Mouse (Mus musculus) liver, adult 2 months (tissue): Measurements from ENCODE around the gene Olfr506. TPM values are rescaled to one million over a fixed set of nuclear protein-coding genes. Genes with fewer than 3 reads are reported as not detected.
"Not testable (repeated sequence)": the region's sequence is repeated elsewhere in the genome, so short reads cannot be mapped to it uniquely, and the experiment has no call there.

Experiments used
- DNase-seq: peaks from one replicate; pipeline ENCODE4 v3.0.0-alpha.2; 2011; ENCODE audit warnings: low read depth, low spot score; ENCODE audit errors: extremely low read depth
- H3K27ac ChIP-seq: fragments of 200-500 bp; replicated peaks from 2 replicates; pipeline ENCODE4 v1.5.1; 2012; ENCODE audit warnings: low read depth, mild to moderate bottlenecking, control low read depth, inconsistent platforms, low read length; ENCODE audit not compliant: insufficient read depth
- H3K27me3 ChIP-seq: fragments of 200-500 bp; 2 replicates; pipeline ENCODE4 v1.6.1; 2012; ENCODE audit warnings: mild to moderate bottlenecking, moderate library complexity, low read length, inconsistent platforms; ENCODE audit not compliant: control insufficient read depth, insufficient read depth
- H3K36me3 ChIP-seq: fragments of 200-500 bp; 2 replicates; pipeline ENCODE4 v1.6.1; 2012; ENCODE audit warnings: low read length, inconsistent platforms; ENCODE audit not compliant: control insufficient read depth, insufficient read depth
- H3K4me1 ChIP-seq: fragments of 200-500 bp; 2 replicates; pipeline ENCODE4 v1.6.1; 2011; ENCODE audit warnings: low read length; ENCODE audit not compliant: control insufficient read depth, insufficient read depth
- H3K4me3 ChIP-seq: fragments of 200-500 bp; 2 replicates; pipeline ENCODE4 v1.5.1; 2011; ENCODE audit warnings: low read depth, mild to moderate bottlenecking, control low read depth, low read length, moderate library complexity; ENCODE audit not compliant: insufficient read depth
- H3K79me2 ChIP-seq: fragments of 200-500 bp; 2 replicates; pipeline ENCODE4 v1.6.1; 2012; ENCODE audit warnings: inconsistent platforms, mild to moderate bottlenecking, low read length, moderate library complexity; ENCODE audit not compliant: control insufficient read depth, insufficient read depth
- H3K9ac ChIP-seq: fragments of 200-500 bp; 2 replicates; pipeline ENCODE4 v1.6.1; 2012; ENCODE audit warnings: low read depth, mild to moderate bottlenecking, control low read depth, inconsistent platforms, low read length
- CTCF ChIP-seq: fragments of 200-500 bp; IDR thresholded peaks from 2 replicates; pipeline ENCODE4 v1.5.1; 2011; ENCODE audit warnings: low read depth, low read length, control low read depth
- POLR2A ChIP-seq: fragments of 200-500 bp; IDR thresholded peaks from 2 replicates; pipeline ENCODE4 v1.6.1; 2011; ENCODE audit warnings: low read length, control low read depth; ENCODE audit not compliant: insufficient read depth; ENCODE audit errors: extremely low read depth
- WGBS: fragments of 180-500 bp; shearing (Covaris S2); methylation state at CpG from one replicate; pipeline ENCODE4 v1.1.7; 2018; 5-methylcytosine and 5-hydroxymethylcytosine counted together
- polyA plus RNA-seq: library from polyadenylated mRNA; depleted of rRNA; stranded (reverse); fragments of >200 nt; gene quantifications from 2 replicates; pipeline ENCODE4 v1.2.3, GENCODE M21; 2012; rRNA removed
- total RNA-seq: library from RNA; depleted of rRNA; stranded (reverse); fragments of >200 nt; gene quantifications from 2 replicates; pipeline ENCODE4 v1.2.3, GENCODE M21; 2014; rRNA removed

Olfr506 gene
- total RNA-seq (not detected in 2 replicates), polyA plus RNA-seq (not detected in 2 replicates)

DNA sequence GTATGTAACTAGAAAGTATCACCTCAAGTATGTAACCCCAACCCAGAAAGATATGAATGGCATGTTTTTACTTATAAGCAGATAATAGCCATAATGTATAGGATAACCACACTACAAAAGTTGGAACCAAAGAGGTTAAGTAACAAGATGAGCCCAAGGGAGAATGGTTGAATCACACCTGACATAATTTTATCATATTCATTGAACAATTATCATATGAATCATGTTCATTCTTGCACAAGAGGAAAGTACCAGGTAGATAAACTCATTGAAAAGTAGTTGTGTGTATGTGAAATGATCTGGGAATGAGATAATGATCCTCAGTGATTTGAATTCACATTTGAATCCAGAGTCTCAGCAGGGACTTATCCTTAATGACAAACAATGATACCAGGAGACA, at the start of gene Olfr506:
TSS of gene Olfr506 (plus strand) at position 301 of the 400 bp plus-strand sequence.
- Histone ChIP-seq H3K27me3 (no peaks in the 10 kb centered on the region), H3K79me2 (no peaks in the 10 kb centered on the region), H3K4me1 (no peaks in the 10 kb centered on the region), H3K36me3 (no peaks in the 10 kb centered on the region), H3K9ac (no peak within 1 kb of the TSS), H3K4me3 (no peak within 1 kb of the TSS), H3K27ac (no peak within 1 kb of the TSS)
- TF ChIP-seq CTCF (no peak), POLR2A (no peak)
- DNase-seq = no peak

- H3K9ac ChIP-seq = no peak within 1 kb of the TSS
- DNase-seq = no peak
- 72% methylated on average over 1 of the region's 1 CpGs for whole genome bisulfite sequencing
- H3K79me2 ChIP-seq = no peaks in the 10 kb centered on the region
- no peak within 1 kb of the TSS for H3K4me3 ChIP-seq
- H3K27ac ChIP-seq = no peak within 1 kb of the TSS
- no peak for TF ChIP-seq POLR2A
- TF ChIP-seq CTCF = no peak
- no peaks in the 10 kb centered on the region for H3K36me3 ChIP-seq
- no peaks in the 10 kb centered on the region for H3K27me3 ChIP-seq
- no peaks in the 10 kb centered on the region for H3K4me1 ChIP-seq
Measured at GRCm38 (mm10) chr7:108565693-108566092, 44.9 kb upstream of the Olfr506 start, which contains the start of gene Olfr504. Gene Olfr504 (minus strand): TSS chr7:108565793.

- Histone ChIP-seq H3K27me3 (no peaks in the 10 kb centered on the region), H3K79me2 (no peaks in the 10 kb centered on the region), H3K4me3 (no peak overlapping the region), H3K4me1 (no peaks in the 10 kb centered on the region), H3K36me3 (no peaks in the 10 kb centered on the region), H3K9ac (no peak overlapping the region), H3K27ac (no peak overlapping the region)
- no peak for TF ChIP-seq POLR2A
- TF ChIP-seq CTCF = no peak
- WGBS = 100% methylated on average over 1 of the region's 1 CpGs
- DNase-seq = no peak
Measured at GRCm38 (mm10) chr7:108589797-108590196, 20.8 kb upstream of the Olfr506 start.

DNA sequence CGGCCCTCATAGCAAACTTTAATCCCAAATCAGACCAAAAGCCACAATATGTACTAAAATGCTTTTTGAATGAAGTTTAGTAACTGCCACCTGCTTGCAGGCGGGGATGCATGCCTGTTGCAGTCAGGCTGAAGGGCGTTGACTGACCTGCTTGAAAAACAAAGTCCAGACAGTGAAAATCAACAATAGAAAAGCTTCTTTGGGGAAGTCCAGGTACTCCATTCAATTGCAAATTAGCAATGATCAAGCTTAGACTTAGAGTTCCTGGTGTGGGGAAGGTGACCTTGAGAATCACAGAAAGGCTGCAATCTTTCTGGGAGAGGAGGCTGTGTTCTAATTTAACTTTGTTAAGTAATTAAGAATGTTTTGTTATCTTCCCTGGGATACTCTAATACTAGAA, 8.7 kb upstream of the Olfr506 start:
- not testable (repeated sequence) for H3K4me3 ChIP-seq, H3K9ac ChIP-seq
- 60% methylated on average over 3 of the region's 3 CpGs for WGBS

GRCm38 (mm10) chr7:108614110-108614509, 3.5 kb downstream of the Olfr506 start:
- no peak for DNase-seq
- Histone ChIP-seq H3K79me2 (no peaks in the 10 kb centered on the region), H3K4me3 (no peak overlapping the region), H3K36me3 (no peaks in the 10 kb centered on the region), H3K27me3 (no peaks in the 10 kb centered on the region), H3K4me1 (no peaks in the 10 kb centered on the region), H3K27ac (no peak overlapping the region), H3K9ac (no peak overlapping the region)
- 82% methylated on average over 2 of the region's 2 CpGs for WGBS
- TF ChIP-seq POLR2A = no peak
- no peak for TF ChIP-seq CTCF

More for the DNA sequence above, 8.7 kb upstream of the Olfr506 start:
- H3K27ac ChIP-seq, DNase-seq, H3K27me3 ChIP-seq, H3K36me3 ChIP-seq, H3K79me2 ChIP-seq, H3K4me1 ChIP-seq: not testable (repeated sequence)

DNA sequence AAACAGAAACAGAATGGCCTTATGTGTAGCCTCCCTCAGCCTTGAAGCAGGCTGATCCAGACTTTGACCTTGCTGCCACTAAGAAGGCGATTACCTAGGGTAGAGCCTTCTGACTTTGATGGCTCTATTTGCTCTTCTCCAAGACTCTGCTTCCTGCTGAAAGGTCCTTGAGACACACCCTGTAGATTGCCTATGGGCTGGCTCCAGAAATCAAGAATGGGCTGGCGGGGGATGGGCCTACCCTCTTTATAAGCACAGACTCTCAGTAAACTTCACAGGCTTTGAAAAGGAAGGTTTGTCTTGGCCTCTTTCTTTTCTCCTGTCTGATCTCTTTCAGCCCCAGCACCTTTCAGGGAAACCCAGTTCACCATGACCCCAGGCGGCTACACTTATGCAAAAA, 6.2 kb downstream of the Olfr506 start:
- H3K4me1 ChIP-seq, H3K27ac ChIP-seq, H3K79me2 ChIP-seq, H3K9ac ChIP-seq, DNase-seq, H3K4me3 ChIP-seq, H3K36me3 ChIP-seq, H3K27me3 ChIP-seq: not testable (repeated sequence)
- 58% methylated on average over 3 of the region's 3 CpGs for WGBS
